Mouse (Mus musculus): Measurements from ENCODE around the gene Add1. TPM values are rescaled to one million over a fixed set of nuclear protein-coding genes. Genes with fewer than 3 reads are reported as not detected.

The Add1 gene
- 166 and 196 TPM in 2 replicates for polyA plus RNA-seq (2014; fragmentation: Nextera tagmentation; extraction: Ambion mirVana)

DNA sequence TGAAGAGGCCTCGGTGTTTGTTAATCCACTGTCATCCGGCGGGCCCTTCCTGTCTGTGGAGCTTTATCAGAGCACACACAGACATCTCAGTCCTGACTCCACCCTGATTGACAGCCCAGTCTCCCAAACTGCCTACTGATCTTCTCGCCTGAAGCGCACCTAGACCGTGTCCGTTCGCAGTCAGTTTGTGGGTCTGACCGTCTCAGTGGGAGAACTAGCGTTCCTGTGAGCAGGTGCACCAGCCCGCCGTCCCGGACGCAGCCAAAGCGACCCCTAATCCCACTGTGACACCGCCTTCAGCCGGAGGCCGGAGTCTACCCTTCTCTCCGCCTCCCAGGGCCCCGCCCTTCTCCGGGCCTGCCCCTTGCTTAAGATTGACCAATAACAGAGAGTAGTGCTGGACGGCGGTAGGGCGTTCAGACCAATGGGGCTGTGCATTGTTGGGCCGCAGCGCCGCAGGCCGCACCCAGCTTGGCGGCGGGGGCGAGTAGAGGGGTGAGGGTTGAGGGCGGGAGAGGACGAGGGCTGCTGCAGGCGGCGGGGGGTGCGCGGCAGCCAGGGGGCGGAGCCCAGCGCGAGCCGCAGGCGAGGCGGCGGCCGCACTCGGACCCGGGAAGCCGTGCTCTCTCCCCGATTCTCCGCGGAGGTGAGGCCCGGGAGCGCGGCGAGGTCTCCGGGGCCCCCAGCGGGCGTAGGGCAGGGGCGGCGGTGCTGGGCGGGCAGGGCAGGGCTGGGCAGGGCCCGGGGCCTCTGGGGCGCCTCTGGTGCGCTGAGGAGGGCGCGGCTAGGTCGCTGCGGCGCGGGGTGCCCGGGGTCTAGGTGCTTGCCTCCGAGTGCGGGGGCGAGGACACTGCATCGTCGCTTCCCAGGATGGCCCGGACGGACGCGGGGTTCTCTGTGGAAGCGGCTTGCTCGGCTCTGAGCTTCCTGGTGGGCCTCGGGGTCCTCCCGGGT lies at the start of gene Add1:
TSS of gene Add1 (plus strand) at position 397 of the 954 bp plus-strand sequence.
- no peaks in the 10 kb centered on the region for H3K27me3 ChIP-seq (replicated peaks; ENCODE audit: control insufficient read depth, insufficient read depth, low read length)
- H3K4me2 ChIP-seq (ENCODE audit: low read length) = peak within 1 kb of the TSS; percentile 81
- no peaks in the 10 kb centered on the region; the same call in 1 of the 2 replicates for H3K36me3 ChIP-seq (ENCODE audit: control insufficient read depth, insufficient read depth, low read length)
- H3K27ac ChIP-seq (ENCODE audit: low read depth, low read length) = peak within 1 kb of the TSS; percentile 92
- peak; percentile 100 for ATAC-seq
- H3K4me1 ChIP-seq (ENCODE audit: control insufficient read depth, insufficient read depth, low read length) = peaks cover 11% of the 10 kb centered on the region
- WGBS = 1% methylated on average over 76 of the region's 84 CpGs
- peak within 1 kb of the TSS; percentile 98 for H3K4me3 ChIP-seq (ENCODE audit: low read depth, low read length)
- peak within 1 kb of the TSS; percentile 97 for H3K9ac ChIP-seq (ENCODE audit: low read length)
- peak; percentile 97 for DNase-seq (ENCODE audit: low spot score)
- H3K9me3 ChIP-seq (replicated peaks; ENCODE audit: control insufficient read depth, low read length) = no peaks in the 10 kb centered on the region

DNA sequence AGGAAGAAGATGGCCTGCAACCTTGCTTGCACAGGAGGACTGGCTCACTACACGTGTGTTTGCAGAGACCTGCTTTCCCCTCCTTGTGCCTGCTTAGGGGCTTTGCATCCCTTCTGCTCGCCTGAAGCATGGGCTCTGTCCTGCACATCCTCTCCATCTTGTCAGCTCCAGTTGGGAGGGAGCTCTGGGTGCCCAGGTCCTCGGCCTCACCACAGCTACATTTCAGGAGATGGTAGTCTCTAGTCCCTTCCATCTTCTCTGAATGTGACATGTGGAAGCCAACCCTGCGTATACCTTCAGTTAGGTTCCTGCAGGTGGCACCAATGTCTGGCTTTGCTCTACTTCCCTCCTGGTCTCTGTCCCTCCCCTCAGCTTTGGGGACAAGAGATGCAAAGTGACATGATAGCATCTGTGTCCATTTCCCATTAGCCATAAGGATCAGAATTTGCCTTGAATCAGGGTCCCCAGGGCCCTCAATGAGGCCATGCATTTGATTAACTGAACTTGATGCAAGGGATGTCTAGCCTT lies 49.4 kb upstream of the Add1 start:
- H3K4me3 ChIP-seq (ENCODE audit: low read depth, low read length) = no peak overlapping the region

DNA sequence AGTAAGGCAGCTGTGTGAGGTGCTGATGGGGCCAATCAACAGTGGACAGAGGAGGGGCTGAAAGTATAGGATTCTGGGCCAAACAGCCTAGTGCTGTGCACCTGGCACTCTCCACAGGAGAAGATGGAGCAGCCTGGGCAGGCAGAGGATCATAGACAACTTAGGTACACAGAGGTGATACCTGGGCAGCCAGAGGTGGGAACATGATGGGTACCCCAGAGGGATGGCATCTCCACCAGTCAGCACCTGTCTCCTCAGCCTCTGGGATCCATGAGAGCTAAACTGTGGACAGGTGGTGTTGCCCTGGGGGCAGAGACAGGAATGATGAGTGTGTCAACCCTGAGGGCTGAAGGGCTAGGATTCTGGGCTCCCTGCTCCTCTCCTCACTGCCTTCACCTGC lies 49.0 kb upstream of the Add1 start:
- H3K4me3 ChIP-seq (ENCODE audit: low read depth, low read length) = no peak overlapping the region
- ATAC-seq (no peak), DNase-seq (ENCODE audit: low spot score) (no peak)
- H3K4me1 ChIP-seq (ENCODE audit: control insufficient read depth, insufficient read depth, low read length) = no peaks in the 10 kb centered on the region
- no peak overlapping the region for H3K27ac ChIP-seq (ENCODE audit: low read depth, low read length)
- no peak overlapping the region for H3K9ac ChIP-seq (ENCODE audit: low read length)
- no peaks in the 10 kb centered on the region for H3K27me3 ChIP-seq (replicated peaks; ENCODE audit: control insufficient read depth, insufficient read depth, low read length)
- no peak overlapping the region for H3K4me2 ChIP-seq (ENCODE audit: low read length)
- H3K9me3 ChIP-seq (replicated peaks; ENCODE audit: control insufficient read depth, low read length) = no peaks in the 10 kb centered on the region
- no peaks in the 10 kb centered on the region for H3K36me3 ChIP-seq (ENCODE audit: control insufficient read depth, insufficient read depth, low read length)

More for the DNA sequence above, 49.4 kb upstream of the Add1 start:
- H3K4me1 ChIP-seq (ENCODE audit: control insufficient read depth, insufficient read depth, low read length) = no peaks in the 10 kb centered on the region
- DNase-seq (ENCODE audit: low spot score) = no peak
- no peaks in the 10 kb centered on the region for H3K9me3 ChIP-seq (replicated peaks; ENCODE audit: control insufficient read depth, low read length)
- H3K27me3 ChIP-seq (replicated peaks; ENCODE audit: control insufficient read depth, insufficient read depth, low read length) = no peaks in the 10 kb centered on the region
- no peaks in the 10 kb centered on the region for H3K36me3 ChIP-seq (ENCODE audit: control insufficient read depth, insufficient read depth, low read length)
- ATAC-seq = no peak
- no peak overlapping the region for H3K27ac ChIP-seq (ENCODE audit: low read depth, low read length)
- no peak overlapping the region for H3K4me2 ChIP-seq (ENCODE audit: low read length)
- no peak overlapping the region for H3K9ac ChIP-seq (ENCODE audit: low read length)
- 58% methylated on average over 4 of the region's 4 CpGs for WGBS

DNA sequence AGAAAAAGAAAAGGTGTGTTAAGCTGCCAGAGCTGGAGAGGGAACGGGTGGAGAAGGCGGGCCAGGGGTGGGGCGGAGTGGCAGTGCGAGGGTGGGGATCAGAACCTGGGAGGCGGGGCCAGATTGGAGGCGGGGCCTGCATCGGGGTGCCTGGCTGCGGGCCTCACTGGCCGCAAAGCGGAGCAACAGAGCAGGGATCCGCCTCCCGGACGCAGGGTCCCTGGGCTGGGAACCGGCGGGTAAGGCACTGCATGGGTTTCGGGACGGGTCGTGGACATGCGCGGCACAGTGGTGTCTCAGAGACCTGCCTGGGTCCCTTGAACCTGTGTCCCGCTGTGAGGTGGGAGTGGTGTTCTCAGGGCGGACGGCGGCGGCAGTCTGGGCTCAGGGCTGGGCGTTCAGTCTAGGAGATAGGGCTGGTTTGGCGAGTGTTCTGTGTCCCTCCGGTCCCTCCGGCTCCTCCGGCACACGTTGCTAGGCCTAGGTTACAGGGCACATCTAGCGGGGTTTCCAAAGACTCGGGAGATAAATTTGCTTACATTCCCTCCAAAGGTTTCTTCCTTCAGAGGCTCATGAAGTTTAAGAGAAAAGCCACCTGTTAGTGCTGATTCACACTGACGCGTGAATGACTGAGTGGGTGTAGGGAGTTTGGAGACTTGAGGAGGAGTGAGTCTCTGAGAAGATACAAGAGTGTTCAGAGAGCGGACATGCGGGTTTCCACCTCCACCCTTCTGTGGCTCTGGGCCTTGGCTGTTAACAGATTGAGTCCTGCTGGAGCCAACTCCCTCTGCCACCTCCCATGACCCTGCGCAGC lies 47.6 kb upstream of the Add1 start, which contains the start of gene Sh3bp2:
TSS of gene Sh3bp2 (plus strand) at position 176 of the 814 bp plus-strand sequence.
- no peaks in the 10 kb centered on the region for H3K36me3 ChIP-seq (ENCODE audit: control insufficient read depth, insufficient read depth, low read length)
- no peaks in the 10 kb centered on the region for H3K9me3 ChIP-seq (replicated peaks; ENCODE audit: control insufficient read depth, low read length)
- no peaks in the 10 kb centered on the region for H3K27me3 ChIP-seq (replicated peaks; ENCODE audit: control insufficient read depth, insufficient read depth, low read length)
- H3K4me1 ChIP-seq (ENCODE audit: control insufficient read depth, insufficient read depth, low read length) = no peaks in the 10 kb centered on the region
- peak within 1 kb of the TSS; percentile 39 for H3K4me3 ChIP-seq (ENCODE audit: low read depth, low read length)
- DNase-seq (ENCODE audit: low spot score) = peak; percentile 81
- peak; percentile 97 for ATAC-seq
- peak within 1 kb of the TSS; percentile 60 for H3K4me2 ChIP-seq (ENCODE audit: low read length)
- 2% methylated on average over 38 of the region's 38 CpGs for WGBS
- no peak within 1 kb of the TSS for H3K27ac ChIP-seq (ENCODE audit: low read depth, low read length)
- H3K9ac ChIP-seq (ENCODE audit: low read length) = peak within 1 kb of the TSS; percentile 53

DNA sequence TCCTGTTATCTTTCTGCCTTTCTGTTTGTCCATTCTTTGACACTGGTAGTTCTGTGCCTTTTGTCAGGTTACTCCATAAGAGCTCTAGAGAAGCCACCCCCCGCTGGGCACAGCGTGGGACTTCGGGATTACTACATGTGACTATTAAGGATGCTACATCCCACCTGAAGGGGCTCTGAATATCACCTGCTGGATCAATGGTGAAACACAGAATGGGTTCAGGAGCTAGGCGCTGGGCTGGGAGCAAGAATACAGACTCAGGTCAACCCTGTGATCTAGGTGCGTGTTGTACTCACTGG lies 47.0 kb upstream of the Add1 start:
- Histone ChIP-seq H3K4me1 (ENCODE audit: control insufficient read depth, insufficient read depth, low read length) (no peaks in the 10 kb centered on the region), H3K36me3 (ENCODE audit: control insufficient read depth, insufficient read depth, low read length) (no peaks in the 10 kb centered on the region), H3K4me3 (ENCODE audit: low read depth, low read length) (no peak overlapping the region), H3K27ac (ENCODE audit: low read depth, low read length) (no peak overlapping the region), H3K4me2 (ENCODE audit: low read length) (peak overlapping the region; percentile 60; the same call in 1 of the 2 replicates), H3K9me3 (replicated peaks; ENCODE audit: control insufficient read depth, low read length) (no peaks in the 10 kb centered on the region), H3K27me3 (replicated peaks; ENCODE audit: control insufficient read depth, insufficient read depth, low read length) (no peaks in the 10 kb centered on the region), H3K9ac (ENCODE audit: low read length) (no peak overlapping the region)
- 34% methylated on average over 5 of the region's 5 CpGs for WGBS
- DNase-seq (ENCODE audit: low spot score) (no peak), ATAC-seq (no peak)

DNA sequence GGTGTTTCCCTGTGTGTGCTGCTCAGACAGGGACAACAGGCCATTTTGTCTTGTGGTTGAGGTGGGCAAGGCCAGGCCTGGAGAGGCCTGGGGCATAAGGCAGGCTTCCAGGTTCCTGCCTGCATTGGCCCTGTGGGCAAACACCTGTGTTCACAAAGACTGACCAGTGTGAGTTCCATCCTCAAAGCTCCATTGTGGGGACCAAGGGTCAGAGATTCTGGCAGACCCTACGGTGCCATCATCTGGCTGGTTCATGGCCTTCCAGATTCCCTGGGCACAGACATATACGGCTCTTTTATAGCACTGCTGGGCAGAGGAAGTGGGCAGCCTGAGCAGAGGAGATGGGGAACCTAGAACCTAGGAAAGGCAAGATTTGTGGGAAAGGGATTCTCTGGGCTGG lies 46.1 kb upstream of the Add1 start:
- H3K27me3 ChIP-seq (replicated peaks; ENCODE audit: control insufficient read depth, insufficient read depth, low read length) = no peaks in the 10 kb centered on the region
- no peak overlapping the region for H3K4me2 ChIP-seq (ENCODE audit: low read length)
- no peak overlapping the region for H3K27ac ChIP-seq (ENCODE audit: low read depth, low read length)
- no peaks in the 10 kb centered on the region for H3K9me3 ChIP-seq (replicated peaks; ENCODE audit: control insufficient read depth, low read length)
- no peak overlapping the region for H3K9ac ChIP-seq (ENCODE audit: low read length)
- no peaks in the 10 kb centered on the region for H3K36me3 ChIP-seq (ENCODE audit: control insufficient read depth, insufficient read depth, low read length)
- ATAC-seq = no peak
- DNase-seq (ENCODE audit: low spot score) = no peak
- no peak overlapping the region for H3K4me3 ChIP-seq (ENCODE audit: low read depth, low read length)
- 81% methylated on average over 2 of the region's 2 CpGs for WGBS
- no peaks in the 10 kb centered on the region for H3K4me1 ChIP-seq (ENCODE audit: control insufficient read depth, insufficient read depth, low read length)

DNA sequence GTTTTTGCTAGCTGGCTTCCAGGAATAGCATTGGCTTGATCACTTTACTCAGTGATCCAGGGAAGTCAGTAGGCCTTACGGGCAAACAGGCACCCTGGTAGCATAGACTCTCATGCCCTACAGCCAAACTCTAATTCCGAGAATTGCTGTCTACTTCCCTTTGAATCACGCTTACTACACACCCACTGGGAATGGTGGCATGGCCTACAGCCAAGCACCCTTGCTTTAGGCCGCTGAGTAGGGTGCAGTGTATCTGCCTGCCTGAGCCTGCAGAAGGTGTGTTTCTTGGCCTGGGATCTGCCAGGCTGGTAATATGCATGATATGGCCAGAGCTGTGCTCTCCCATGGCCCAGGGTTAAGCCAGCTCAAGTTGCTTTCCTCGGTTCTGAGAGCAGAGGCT lies 44.7 kb upstream of the Add1 start:
- no peak for ATAC-seq
- Histone ChIP-seq H3K4me2 (ENCODE audit: low read length) (no peak overlapping the region), H3K27me3 (replicated peaks; ENCODE audit: control insufficient read depth, insufficient read depth, low read length) (no peaks in the 10 kb centered on the region), H3K27ac (ENCODE audit: low read depth, low read length) (no peak overlapping the region), H3K9ac (ENCODE audit: low read length) (no peak overlapping the region), H3K4me1 (ENCODE audit: control insufficient read depth, insufficient read depth, low read length) (no peaks in the 10 kb centered on the region), H3K4me3 (ENCODE audit: low read depth, low read length) (no peak overlapping the region), H3K9me3 (replicated peaks; ENCODE audit: control insufficient read depth, low read length) (no peaks in the 10 kb centered on the region), H3K36me3 (ENCODE audit: control insufficient read depth, insufficient read depth, low read length) (no peaks in the 10 kb centered on the region)
- DNase-seq (ENCODE audit: low spot score) = no peak
- 88% methylated on average over 5 of the region's 5 CpGs for WGBS

DNA sequence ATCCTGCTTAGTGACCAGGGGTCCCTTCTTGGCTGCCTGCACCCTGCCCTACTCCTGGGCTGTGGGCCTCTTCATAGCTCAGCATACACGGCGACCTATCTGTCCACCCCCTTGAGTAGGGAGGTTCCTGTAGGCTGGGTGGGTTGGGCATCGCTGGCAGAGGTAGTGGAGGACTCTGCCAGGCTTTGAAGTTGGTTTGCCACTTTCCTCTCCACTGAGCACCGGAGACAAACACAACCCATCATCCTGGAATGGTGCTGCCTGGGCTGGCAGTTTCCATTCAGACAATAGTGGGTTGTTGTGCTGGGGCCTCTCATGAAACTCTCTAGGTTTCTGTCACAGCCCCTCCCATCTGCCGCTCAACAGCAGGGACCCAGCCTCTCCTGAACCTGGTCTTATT lies 43.3 kb upstream of the Add1 start:
- H3K4me1 ChIP-seq (ENCODE audit: control insufficient read depth, insufficient read depth, low read length) = no peaks in the 10 kb centered on the region
- ATAC-seq (no peak), DNase-seq (ENCODE audit: low spot score) (peak; percentile 7)
- no peaks in the 10 kb centered on the region for H3K27me3 ChIP-seq (replicated peaks; ENCODE audit: control insufficient read depth, insufficient read depth, low read length)
- H3K27ac ChIP-seq (ENCODE audit: low read depth, low read length) = no peak overlapping the region
- H3K4me2 ChIP-seq (ENCODE audit: low read length) = no peak overlapping the region
- no peak overlapping the region for H3K9ac ChIP-seq (ENCODE audit: low read length)
- 59% methylated on average over 5 of the region's 5 CpGs for WGBS
- H3K9me3 ChIP-seq (replicated peaks; ENCODE audit: control insufficient read depth, low read length) = no peaks in the 10 kb centered on the region
- no peak overlapping the region for H3K4me3 ChIP-seq (ENCODE audit: low read depth, low read length)
- H3K36me3 ChIP-seq (ENCODE audit: control insufficient read depth, insufficient read depth, low read length) = no peaks in the 10 kb centered on the region
